Mouse (Mus musculus): ENCODE data around the gene Tef.

Gene Tef

GRCm38 (mm10) chr15:81802001-81802890, at the start of gene Tef:
Gene Tef (plus strand): TSS chr15:81802421.
- peak; percentile 99 for DNase-seq

- no peak for DNase-seq
These were observed 48.6 kb upstream of the Tef start for GRCm38 (mm10) chr15:81753669-81754068.

GRCm38 (mm10) chr15:81758701-81759100, 43.5 kb upstream of the Tef start:
- peak; percentile 41 for DNase-seq

GRCm38 (mm10) chr15:81759542-81759941, 42.7 kb upstream of the Tef start:
- no peak for DNase-seq

GRCm38 (mm10) chr15:81760361-81761079, 41.7 kb upstream of the Tef start:
- peak; percentile 28 for DNase-seq

GRCm38 (mm10) chr15:81761381-81761780, 40.8 kb upstream of the Tef start:
- DNase-seq, result no peak

GRCm38 (mm10) chr15:81761959-81762358, 40.3 kb upstream of the Tef start:
- no peak for DNase-seq

- DNase-seq, result no peak
These were observed 37.6 kb upstream of the Tef start for GRCm38 (mm10) chr15:81764573-81764972.

GRCm38 (mm10) chr15:81765651-81766050, 36.6 kb upstream of the Tef start:
- no peak for DNase-seq

- DNase-seq, result no peak
These were observed 35.8 kb upstream of the Tef start for GRCm38 (mm10) chr15:81766439-81766838.

GRCm38 (mm10) chr15:81769037-81769436, 33.2 kb upstream of the Tef start:
- no peak for DNase-seq

GRCm38 (mm10) chr15:81772431-81773120, 29.6 kb upstream of the Tef start:
- no peak for DNase-seq

GRCm38 (mm10) chr15:81774505-81775171, 27.6 kb upstream of the Tef start:
- peak; percentile 71 for DNase-seq

GRCm38 (mm10) chr15:81776631-81777422, 25.4 kb upstream of the Tef start:
- DNase-seq, result no peak

GRCm38 (mm10) chr15:81781816-81782215, 20.4 kb upstream of the Tef start:
- DNase-seq, result no peak

- DNase-seq, result peak; percentile 66
These were observed 17.5 kb upstream of the Tef start for GRCm38 (mm10) chr15:81784762-81785161.

GRCm38 (mm10) chr15:81785701-81786100, 16.5 kb upstream of the Tef start:
- no peak for DNase-seq

- no peak for DNase-seq
These were observed 14.7 kb upstream of the Tef start for GRCm38 (mm10) chr15:81787525-81787924.

GRCm38 (mm10) chr15:81792444-81792843, 9.8 kb upstream of the Tef start:
- DNase-seq, result no peak

GRCm38 (mm10) chr15:81796228-81796627, 6.0 kb upstream of the Tef start:
- peak; percentile 65 for DNase-seq

- DNase-seq, result peak; percentile 44
These were observed 4.4 kb upstream of the Tef start for GRCm38 (mm10) chr15:81797861-81798260.

- peak; percentile 55 for DNase-seq
These were observed 3.8 kb upstream of the Tef start for GRCm38 (mm10) chr15:81798421-81798820.

Measured in kidney, adult 18-20 months (tissue).